Mouse (Mus musculus) midbrain, embryonic 14.5 days (tissue): ENCODE data around the gene Dpp7. TPM values are rescaled to one million over a fixed set of nuclear protein-coding genes. Genes with fewer than 3 reads are reported as not detected.

ENCODE experiments used
- ATAC-seq: fragments of 200-750 bp; cut with Nextera tagmentation; 2 replicates; pipeline ENCODE4 v1.8.0; 2017; ENCODE audit warnings: moderate number of reproducible peaks, moderate library complexity; ENCODE audit not compliant: low FRiP score, low TSS enrichment
- DNase-seq: peaks from one replicate; pipeline ENCODE4 v3.0.0-alpha.2; 2015
- H3K27ac ChIP-seq: fragments of 300-500 bp; sonication (generic); replicated peaks from 2 replicates; pipeline ENCODE4 v1.5.1; 2014; ENCODE audit warnings: mild to moderate bottlenecking, low read depth, low read length, moderate library complexity
- H3K27me3 ChIP-seq: fragments of 300-500 bp; sonication (generic); 2 replicates; pipeline ENCODE4 v1.6.1; 2014; ENCODE audit warnings: low read length, control low read depth, mixed read lengths; ENCODE audit not compliant: control insufficient read depth, insufficient read depth
- H3K36me3 ChIP-seq: fragments of 300-500 bp; sonication (generic); 2 replicates; pipeline ENCODE4 v1.6.1; 2014; ENCODE audit warnings: low read length, control low read depth; ENCODE audit not compliant: control insufficient read depth, insufficient read depth
- H3K4me1 ChIP-seq: fragments of 300-500 bp; sonication (generic); 2 replicates; pipeline ENCODE4 v1.6.1; 2014; ENCODE audit warnings: mild to moderate bottlenecking, antibody characterized with exemption, low read length, control low read depth; ENCODE audit not compliant: control insufficient read depth, insufficient read depth
- H3K4me2 ChIP-seq: fragments of 300-500 bp; sonication (generic); 2 replicates; pipeline ENCODE4 v1.6.1; 2014; ENCODE audit warnings: mild to moderate bottlenecking, low read length, moderate library complexity
- H3K4me3 ChIP-seq: fragments of 300-500 bp; sonication (generic); replicated peaks from 2 replicates; pipeline ENCODE4 v1.5.1; 2014; ENCODE audit warnings: low read depth, low read length
- H3K9ac ChIP-seq: fragments of 300-500 bp; sonication (generic); replicated peaks from 2 replicates; pipeline ENCODE4 v1.6.1; 2014; ENCODE audit warnings: mild to moderate bottlenecking, low read length, moderate library complexity
- H3K9me3 ChIP-seq: fragments of 300-500 bp; sonication (generic); 2 replicates; pipeline ENCODE4 v1.6.1; 2016; ENCODE audit warnings: low read length, control low read depth, mixed read lengths; ENCODE audit not compliant: control insufficient read depth
- WGBS: fragments of 180-500 bp; shearing (Covaris S2); extraction: QIAGEN DNeasy Blood & Tissue Kit; methylation state at CpG from one replicate; pipeline ENCODE4 v1.1.7; 2014; 5-methylcytosine and 5-hydroxymethylcytosine counted together
- polyA plus RNA-seq: library from polyadenylated mRNA; unstranded; fragments of >200 nt; fragmentation: Nextera tagmentation; extraction: Ambion mirVana; gene quantifications from 2 replicates; pipeline ENCODE4 v1.2.1, GENCODE M21; 2014

Gene Dpp7
- polyA plus RNA-seq, 1 experiment from 2014 or later = 19.8 TPM

GRCm38 (mm10) chr2:25372644-25373391 lies 16.7 kb upstream of the Dpp7 start:
- Histone ChIP-seq H3K9ac (peak overlapping the region; percentile 55), H3K4me2 (peak overlapping the region; percentile 97), H3K4me1 (peaks cover 16% of the 10 kb centered on the region; the same call in 1 of the 2 replicates), H3K27ac (no peak overlapping the region), H3K9me3 (no peaks in the 10 kb centered on the region), H3K4me3 (peak overlapping the region; percentile 67), H3K36me3 (no peaks in the 10 kb centered on the region), H3K27me3 (no peaks in the 10 kb centered on the region)
- WGBS = 3% methylated on average over 42 of the region's 42 CpGs
- no peak; the same call in 1 of the 2 replicates for ATAC-seq
- DNase-seq = no peak

- Histone ChIP-seq H3K27me3 (no peaks in the 10 kb centered on the region), H3K4me2 (peak within 1 kb of the TSS; percentile 97), H3K4me1 (peaks cover 16% of the 10 kb centered on the region; the same call in 1 of the 2 replicates), H3K4me3 (peak within 1 kb of the TSS; percentile 67), H3K36me3 (no peaks in the 10 kb centered on the region), H3K9ac (peak within 1 kb of the TSS; percentile 55), H3K27ac (peak within 1 kb of the TSS; percentile 27; the same call in 1 of the 2 replicates), H3K9me3 (no peaks in the 10 kb centered on the region)
- under 1% methylated on average over 65 of the region's 65 CpGs for WGBS
- ATAC-seq (peak; percentile 91), DNase-seq (peak; percentile 92)
Measured at GRCm38 (mm10) chr2:25371764-25372643, 15.8 kb upstream of the Dpp7 start, which contains the start of gene Sapcd2. Gene Sapcd2 (plus strand): TSS chr2:25372321.

DNA sequence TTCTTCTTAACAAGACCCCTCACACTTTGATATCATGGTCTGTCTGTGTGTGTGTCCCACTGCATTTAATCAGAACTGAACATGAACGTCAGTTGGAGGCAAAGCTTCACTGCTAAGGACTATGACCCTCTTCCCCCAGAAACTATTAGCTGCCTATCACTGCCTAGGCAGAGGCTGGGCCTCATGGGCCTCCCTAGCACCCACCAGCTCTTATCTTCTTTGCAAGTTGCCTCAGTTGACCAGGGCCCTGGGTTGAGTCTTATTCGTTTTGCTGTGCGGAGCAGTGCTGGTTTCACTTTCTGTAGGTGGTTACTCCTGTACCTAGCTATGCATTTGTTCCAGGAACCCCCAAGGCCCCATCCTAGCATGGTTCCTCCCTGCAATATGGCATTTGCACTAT lies 13.8 kb upstream of the Dpp7 start:
- Histone ChIP-seq H3K36me3 (no peaks in the 10 kb centered on the region), H3K4me1 (peaks cover 16% of the 10 kb centered on the region; the same call in 1 of the 2 replicates), H3K27ac (no peak overlapping the region), H3K4me3 (no peak overlapping the region), H3K27me3 (peaks cover 9% of the 10 kb centered on the region; the same call in 1 of the 2 replicates), H3K9ac (no peak overlapping the region), H3K4me2 (no peak overlapping the region), H3K9me3 (no peaks in the 10 kb centered on the region)
- DNase-seq (no peak), ATAC-seq (no peak)
- 92% methylated on average over 3 of the region's 3 CpGs for WGBS

GRCm38 (mm10) chr2:25365091-25365761 lies 9.1 kb upstream of the Dpp7 start, which contains the start of gene Uap1l1:
Gene Uap1l1 (minus strand): TSS chr2:25365682.
- Histone ChIP-seq H3K9ac (peak within 1 kb of the TSS; percentile 57), H3K27ac (no peak within 1 kb of the TSS), H3K27me3 (peaks cover 25% of the 10 kb centered on the region; the same call in 1 of the 2 replicates), H3K4me3 (peak within 1 kb of the TSS; percentile 48), H3K4me2 (peak within 1 kb of the TSS; percentile 95), H3K4me1 (no peaks in the 10 kb centered on the region), H3K36me3 (no peaks in the 10 kb centered on the region), H3K9me3 (no peaks in the 10 kb centered on the region)
- 1% methylated on average over 54 of the region's 54 CpGs for WGBS
- DNase-seq (peak; percentile 79), ATAC-seq (0 out of 2 replicates have a peak, but pooled peaks have one; percentile 34)

DNA sequence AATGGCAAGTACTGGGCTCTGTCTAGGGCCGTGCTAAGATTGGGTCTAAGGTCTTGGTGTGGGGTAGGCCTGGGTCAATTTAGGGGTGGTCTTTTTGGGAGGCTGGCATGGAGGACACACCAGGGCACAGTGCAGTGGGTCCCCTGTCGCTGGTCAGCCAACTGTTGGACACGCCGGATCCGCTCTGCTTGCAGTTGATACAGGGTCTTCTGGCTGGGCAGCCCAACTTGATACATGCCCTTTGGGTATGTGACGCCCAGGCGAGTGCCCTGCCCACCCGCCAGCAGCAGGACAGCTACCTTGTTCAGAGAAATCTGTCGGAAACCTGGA lies 8.6 kb upstream of the Dpp7 start:
- ATAC-seq (no peak), DNase-seq (no peak)
- H3K4me3 ChIP-seq = peak overlapping the region; percentile 48
- no peaks in the 10 kb centered on the region for H3K36me3 ChIP-seq
- no peak overlapping the region for H3K27ac ChIP-seq
- H3K27me3 ChIP-seq = peaks cover 25% of the 10 kb centered on the region; the same call in 1 of the 2 replicates
- peak overlapping the region; percentile 57 for H3K9ac ChIP-seq
- H3K4me2 ChIP-seq = peak overlapping the region; percentile 95
- WGBS = 32% methylated on average over 9 of the region's 9 CpGs
- no peaks in the 10 kb centered on the region for H3K9me3 ChIP-seq
- H3K4me1 ChIP-seq = no peaks in the 10 kb centered on the region

DNA sequence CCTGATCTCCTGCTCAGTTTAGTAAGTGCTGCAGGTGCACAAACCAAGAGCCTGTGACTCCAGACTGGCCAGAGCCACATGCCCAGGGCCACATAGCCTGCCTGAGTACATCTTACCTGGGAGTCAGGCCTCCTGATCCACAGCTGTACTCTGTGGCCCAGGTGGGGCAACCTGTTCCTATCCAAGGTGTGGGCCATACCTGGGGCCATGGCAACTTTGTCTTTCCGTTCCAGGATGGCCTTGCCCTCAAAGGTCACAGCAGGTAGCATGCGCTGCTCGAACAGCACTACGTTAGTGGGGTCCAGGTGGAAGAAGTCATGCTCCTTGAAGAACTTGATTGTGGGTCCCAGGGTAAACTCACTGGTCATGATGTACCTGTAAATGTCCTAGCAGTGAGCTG lies 8.2 kb upstream of the Dpp7 start:
- Histone ChIP-seq H3K27ac (no peak overlapping the region), H3K36me3 (no peaks in the 10 kb centered on the region), H3K27me3 (peaks cover 25% of the 10 kb centered on the region; the same call in 1 of the 2 replicates), H3K9ac (no peak overlapping the region), H3K9me3 (no peaks in the 10 kb centered on the region), H3K4me2 (no peak overlapping the region; the same call in 1 of the 2 replicates), H3K4me1 (no peaks in the 10 kb centered on the region), H3K4me3 (0 out of 2 replicates have a peak overlapping the region, but pooled peaks have one; percentile 48)
- DNase-seq (no peak), ATAC-seq (no peak)
- 86% methylated on average over 4 of the region's 4 CpGs for WGBS

DNA sequence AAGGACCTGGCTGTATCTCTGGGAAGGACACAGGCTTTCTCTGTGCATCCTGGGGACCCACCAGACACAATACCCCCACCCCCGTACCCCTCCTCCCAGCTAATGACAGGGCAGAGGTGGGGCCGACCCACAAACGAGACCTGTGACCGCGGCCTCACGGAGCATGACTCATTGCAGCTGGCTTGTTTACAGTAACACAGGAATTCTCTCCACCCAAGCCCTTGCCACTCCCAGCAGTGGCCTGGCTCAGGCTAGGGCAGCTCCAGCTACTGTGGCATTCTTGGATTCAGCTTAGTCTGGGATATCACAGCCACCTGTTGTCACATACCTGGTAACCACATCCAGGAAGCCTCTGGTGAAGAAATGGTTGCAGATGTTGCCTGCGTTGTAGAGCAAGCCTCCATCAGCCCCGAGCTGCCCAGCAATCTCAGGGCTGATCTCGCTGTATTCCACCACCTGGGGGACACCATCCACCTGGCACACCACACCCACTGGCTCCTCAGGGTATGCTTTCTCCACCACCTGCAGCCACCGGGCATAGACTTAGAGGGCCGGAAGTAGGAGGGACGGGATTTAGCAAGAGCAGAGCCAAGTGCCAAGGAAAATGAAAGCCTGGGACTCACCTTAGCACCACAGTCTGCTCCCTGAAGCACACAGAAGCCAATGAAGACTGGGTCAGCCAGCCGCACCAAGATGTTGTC lies 7.5 kb upstream of the Dpp7 start:
- no peaks in the 10 kb centered on the region for H3K4me1 ChIP-seq
- no peak overlapping the region for H3K4me2 ChIP-seq
- H3K27me3 ChIP-seq = peaks cover 25% of the 10 kb centered on the region; the same call in 1 of the 2 replicates
- ATAC-seq (no peak), DNase-seq (no peak)
- no peak overlapping the region for H3K9ac ChIP-seq
- WGBS = 60% methylated on average over 13 of the region's 13 CpGs
- no peak overlapping the region for H3K4me3 ChIP-seq
- no peaks in the 10 kb centered on the region for H3K36me3 ChIP-seq
- H3K27ac ChIP-seq = no peak overlapping the region
- no peaks in the 10 kb centered on the region for H3K9me3 ChIP-seq

GRCm38 (mm10) chr2:25359848-25360247 lies 3.7 kb upstream of the Dpp7 start:
- peaks cover 18% of the 10 kb centered on the region for H3K4me1 ChIP-seq
- H3K4me3 ChIP-seq = no peak overlapping the region
- DNase-seq (no peak), ATAC-seq (no peak)
- peaks cover 14% of the 10 kb centered on the region; the same call in 1 of the 2 replicates for H3K27me3 ChIP-seq
- 79% methylated on average over 4 of the region's 4 CpGs for WGBS
- H3K9ac ChIP-seq = no peak overlapping the region; the same call in 1 of the 2 replicates
- no peaks in the 10 kb centered on the region for H3K36me3 ChIP-seq
- no peaks in the 10 kb centered on the region for H3K9me3 ChIP-seq
- H3K27ac ChIP-seq = no peak overlapping the region
- no peak overlapping the region for H3K4me2 ChIP-seq
